Mouse (Mus musculus): ENCODE results near the gene Ggn. TPM values are rescaled to one million over a fixed set of nuclear protein-coding genes. Genes with fewer than 3 reads are reported as not detected.

The Ggn gene
- polyA plus RNA-seq, 1 experiment from 2014 or later, result 0.18 TPM

- Histone ChIP-seq H3K9ac (replicated peaks) (no peak overlapping the region), H3K9me3 (no peaks in the 10 kb centered on the region), H3K36me3 (no peaks in the 10 kb centered on the region), H3K27ac (replicated peaks) (no peak overlapping the region), H3K4me2 (replicated peaks) (no peak overlapping the region), H3K4me1 (no peaks in the 10 kb centered on the region), H3K27me3 (no peaks in the 10 kb centered on the region), H3K4me3 (no peak overlapping the region)
- 93% methylated on average over 4 of the region's 4 CpGs for WGBS
- ATAC-seq (replicated peaks), result no peak
Measured at GRCm38 (mm10) chr7:29144006-29144405, 26.0 kb upstream of the Ggn start.

DNA sequence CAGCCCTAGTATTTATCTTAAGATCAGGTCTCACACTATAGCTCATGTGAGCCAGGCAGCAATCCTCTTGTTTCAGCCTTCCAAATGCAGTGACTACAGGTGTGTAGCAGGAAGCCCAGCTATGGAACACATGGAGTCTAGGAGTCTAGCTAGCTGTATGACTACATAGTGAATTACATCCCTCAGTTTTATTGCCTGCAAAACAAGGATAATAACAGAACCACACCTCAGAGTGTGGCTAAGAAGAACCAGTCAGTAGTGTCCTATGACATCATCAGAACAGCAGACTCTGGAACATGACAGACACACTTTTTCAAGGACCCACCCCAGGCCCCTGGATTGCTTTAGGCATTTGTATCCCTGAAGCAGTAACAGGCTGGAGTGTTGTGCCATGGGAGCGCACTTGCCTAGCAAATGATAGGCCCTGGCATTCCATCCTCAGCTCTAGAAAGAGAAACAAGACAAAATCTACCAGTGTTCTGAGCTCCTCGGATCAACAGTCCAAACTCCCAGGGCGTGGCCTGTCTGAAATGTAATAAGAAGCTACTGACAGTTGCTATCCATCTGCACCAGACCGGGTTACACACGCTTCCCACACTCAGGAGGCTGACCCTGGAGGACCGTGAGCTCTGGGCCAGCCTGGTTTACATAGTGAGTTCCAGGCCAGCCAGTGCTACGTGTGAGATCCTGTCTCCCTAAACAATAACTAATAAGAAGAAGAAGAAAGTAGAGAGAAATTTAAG, 23.2 kb upstream of the Ggn start:
- Histone ChIP-seq H3K9me3 (no peaks in the 10 kb centered on the region), H3K36me3 (no peaks in the 10 kb centered on the region), H3K27ac (replicated peaks) (no peak overlapping the region), H3K27me3 (no peaks in the 10 kb centered on the region), H3K9ac (replicated peaks) (no peak overlapping the region), H3K4me3 (no peak overlapping the region), H3K4me1 (no peaks in the 10 kb centered on the region), H3K4me2 (replicated peaks) (no peak overlapping the region)
- 88% methylated on average over 7 of the region's 7 CpGs for WGBS
- no peak for ATAC-seq (replicated peaks)

GRCm38 (mm10) chr7:29148771-29149170, 21.2 kb upstream of the Ggn start:
- no peak overlapping the region for H3K4me2 ChIP-seq (replicated peaks)
- H3K4me3 ChIP-seq, result no peak overlapping the region
- H3K36me3 ChIP-seq, result no peaks in the 10 kb centered on the region
- 92% methylated on average over 15 of the region's 15 CpGs for WGBS
- no peaks in the 10 kb centered on the region for H3K9me3 ChIP-seq
- no peaks in the 10 kb centered on the region for H3K4me1 ChIP-seq
- no peaks in the 10 kb centered on the region for H3K27me3 ChIP-seq
- ATAC-seq (replicated peaks), result no peak
- no peak overlapping the region for H3K27ac ChIP-seq (replicated peaks)
- H3K9ac ChIP-seq (replicated peaks), result no peak overlapping the region

GRCm38 (mm10) chr7:29151486-29151885, 18.5 kb upstream of the Ggn start:
- Histone ChIP-seq H3K4me2 (replicated peaks) (no peak overlapping the region), H3K9ac (replicated peaks) (no peak overlapping the region), H3K27ac (replicated peaks) (no peak overlapping the region), H3K4me3 (no peak overlapping the region), H3K9me3 (no peaks in the 10 kb centered on the region), H3K27me3 (no peaks in the 10 kb centered on the region), H3K36me3 (no peaks in the 10 kb centered on the region), H3K4me1 (0 out of 2 replicates have a peak, but pooled peaks cover 5% of the 10 kb centered on the region)
- no peak for ATAC-seq (replicated peaks)
- 70% methylated on average over 10 of the region's 10 CpGs for WGBS

GRCm38 (mm10) chr7:29154018-29154720, 15.8 kb upstream of the Ggn start:
- no peak for ATAC-seq (replicated peaks)
- H3K4me2 ChIP-seq (replicated peaks), result no peak overlapping the region
- H3K9me3 ChIP-seq, result no peaks in the 10 kb centered on the region
- 0 out of 2 replicates have a peak, but pooled peaks cover 7% of the 10 kb centered on the region for H3K4me1 ChIP-seq
- H3K9ac ChIP-seq (replicated peaks), result no peak overlapping the region
- H3K27ac ChIP-seq (replicated peaks), result no peak overlapping the region
- WGBS, result 97% methylated on average over 14 of the region's 14 CpGs
- no peak overlapping the region for H3K4me3 ChIP-seq
- H3K27me3 ChIP-seq, result peaks cover 8% of the 10 kb centered on the region; the same call in 1 of the 2 replicates
- no peaks in the 10 kb centered on the region for H3K36me3 ChIP-seq

DNA sequence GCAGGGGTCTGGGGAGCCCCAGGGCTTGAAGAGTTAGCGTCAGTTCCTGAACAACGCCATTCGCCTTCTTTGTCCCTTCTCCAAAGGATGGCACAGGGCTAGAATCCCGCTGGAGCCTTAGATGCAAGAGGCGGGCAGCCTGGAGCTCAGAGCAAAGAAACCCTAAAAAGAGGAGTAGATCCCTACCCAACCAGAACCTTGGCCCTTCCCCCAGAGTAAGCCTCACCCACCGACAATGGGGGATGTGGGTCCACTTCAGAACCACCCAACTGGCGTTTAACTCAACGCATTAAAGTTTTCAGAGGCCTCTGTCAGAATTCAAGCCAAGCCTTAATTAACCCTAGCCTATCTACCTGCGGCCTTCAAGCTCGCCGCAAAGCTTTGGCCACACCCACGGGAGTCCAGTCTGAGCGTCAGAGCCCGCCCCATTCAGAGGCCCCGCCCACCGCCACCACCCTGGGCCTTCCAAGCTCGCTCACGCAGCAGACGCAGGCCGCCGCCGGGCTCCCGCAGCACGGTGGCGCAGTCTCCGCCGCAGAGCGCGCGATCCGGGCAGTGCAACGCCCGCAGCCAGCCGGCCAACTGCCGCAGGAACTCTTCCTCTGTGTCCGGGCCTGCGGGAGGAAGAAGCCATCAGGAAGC, 14.7 kb upstream of the Ggn start:
- H3K4me1 ChIP-seq, result 0 out of 2 replicates have a peak, but pooled peaks cover 7% of the 10 kb centered on the region
- peak overlapping the region; percentile 84 for H3K27ac ChIP-seq (replicated peaks)
- H3K27me3 ChIP-seq, result peaks cover 8% of the 10 kb centered on the region; the same call in 1 of the 2 replicates
- no peaks in the 10 kb centered on the region for H3K9me3 ChIP-seq
- H3K4me2 ChIP-seq (replicated peaks), result peak overlapping the region; percentile 80
- peak overlapping the region; percentile 54 for H3K4me3 ChIP-seq
- peak overlapping the region; percentile 55 for H3K9ac ChIP-seq (replicated peaks)
- 7% methylated on average over 37 of the region's 37 CpGs for WGBS
- H3K36me3 ChIP-seq, result no peaks in the 10 kb centered on the region
- ATAC-seq (replicated peaks), result peak; percentile 93

- peak within 1 kb of the TSS; percentile 54 for H3K4me3 ChIP-seq
- peaks cover 2% of the 10 kb centered on the region; the same call in 1 of the 2 replicates for H3K36me3 ChIP-seq
- peak within 1 kb of the TSS; percentile 55 for H3K9ac ChIP-seq (replicated peaks)
- peak; percentile 83 for ATAC-seq (replicated peaks)
- H3K27me3 ChIP-seq, result peaks cover 8% of the 10 kb centered on the region; the same call in 1 of the 2 replicates
- WGBS, result 3% methylated on average over 68 of the region's 68 CpGs
- peak within 1 kb of the TSS; percentile 84 for H3K27ac ChIP-seq (replicated peaks)
- no peaks in the 10 kb centered on the region for H3K9me3 ChIP-seq
- 0 out of 2 replicates have a peak, but pooled peaks cover 7% of the 10 kb centered on the region for H3K4me1 ChIP-seq
- peak within 1 kb of the TSS; percentile 80 for H3K4me2 ChIP-seq (replicated peaks)
Measured at GRCm38 (mm10) chr7:29155838-29156782, 13.9 kb upstream of the Ggn start, which contains the start of gene Fam98c. Fam98c (minus strand) TSS chr7:29156234.

GRCm38 (mm10) chr7:29158264-29158663, 11.7 kb upstream of the Ggn start:
- 0% methylated on average over 5 of the region's 5 CpGs for WGBS
- Histone ChIP-seq H3K9me3 (no peaks in the 10 kb centered on the region), H3K36me3 (peaks cover 9% of the 10 kb centered on the region), H3K9ac (replicated peaks) (no peak overlapping the region), H3K4me3 (no peak overlapping the region), H3K27ac (replicated peaks) (no peak overlapping the region), H3K4me2 (replicated peaks) (no peak overlapping the region), H3K27me3 (peaks cover 8% of the 10 kb centered on the region; the same call in 1 of the 2 replicates), H3K4me1 (0 out of 2 replicates have a peak, but pooled peaks cover 7% of the 10 kb centered on the region)
- ATAC-seq (replicated peaks), result no peak

DNA sequence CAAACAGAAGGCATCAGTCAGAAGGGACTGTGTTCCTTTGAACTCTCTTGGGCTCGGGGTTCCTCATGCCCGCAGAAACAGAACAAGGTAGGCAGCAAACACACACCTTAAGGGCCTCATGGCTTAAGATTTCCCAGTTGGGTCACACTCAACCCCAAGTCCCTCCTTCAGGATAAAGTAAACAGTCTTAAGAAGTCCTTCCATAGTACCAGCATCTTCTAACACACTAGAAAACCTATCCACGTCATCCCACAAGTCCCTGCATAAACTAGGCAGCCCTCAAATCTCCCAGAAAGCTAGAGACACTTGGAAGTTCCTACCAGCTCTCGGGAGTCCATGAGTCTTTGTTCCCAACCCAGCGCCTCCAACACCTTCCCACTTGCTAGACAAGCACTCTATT, 7.7 kb upstream of the Ggn start:
- no peak overlapping the region for H3K4me3 ChIP-seq
- H3K4me1 ChIP-seq, result no peaks in the 10 kb centered on the region
- H3K9me3 ChIP-seq, result no peaks in the 10 kb centered on the region
- no peak overlapping the region for H3K9ac ChIP-seq (replicated peaks)
- no peak overlapping the region for H3K27ac ChIP-seq (replicated peaks)
- WGBS, result 85% methylated on average over 5 of the region's 5 CpGs
- H3K4me2 ChIP-seq (replicated peaks), result no peak overlapping the region
- no peak for ATAC-seq (replicated peaks)
- H3K36me3 ChIP-seq, result peaks cover 9% of the 10 kb centered on the region
- peaks cover 8% of the 10 kb centered on the region; the same call in 1 of the 2 replicates for H3K27me3 ChIP-seq

DNA sequence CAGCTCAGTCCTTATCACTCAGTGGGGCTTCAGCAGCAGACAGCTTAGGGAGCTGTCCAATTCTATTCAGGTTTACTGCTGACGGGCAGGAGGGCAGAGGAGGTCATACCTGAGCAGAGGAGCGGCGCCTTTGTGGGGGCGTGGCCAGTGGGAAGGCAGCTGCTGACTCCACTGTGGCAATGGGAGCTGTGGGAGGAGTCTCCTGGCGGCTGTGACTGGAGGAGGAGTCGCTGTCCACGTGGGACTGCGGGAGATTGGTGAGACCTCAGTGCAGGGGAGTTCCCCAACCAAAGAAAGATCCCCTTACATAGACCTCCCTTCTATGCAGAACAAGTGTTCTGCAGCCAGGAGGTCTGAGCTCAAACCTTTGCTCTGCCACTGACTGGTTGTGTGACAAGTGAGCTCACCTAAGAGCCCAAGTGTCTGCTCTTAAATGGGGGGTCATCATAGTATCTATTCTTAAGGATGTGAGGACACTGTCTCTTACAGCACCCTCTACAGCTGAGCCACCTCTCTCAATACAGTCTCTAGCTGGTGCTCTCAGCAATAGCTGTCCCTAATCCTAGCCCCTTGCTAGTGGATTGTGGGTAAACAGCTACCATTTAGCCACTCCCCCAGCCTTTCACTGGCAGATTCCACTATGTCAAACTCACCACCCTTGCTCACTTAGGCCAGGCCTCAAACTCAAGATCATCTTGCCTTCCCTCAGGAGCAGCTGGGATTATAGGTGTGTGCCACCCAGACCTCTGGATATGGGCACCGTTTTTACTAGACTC, 7.1 kb upstream of the Ggn start:
- ATAC-seq (replicated peaks), result no peak
- WGBS, result 29% methylated on average over 9 of the region's 9 CpGs
- Histone ChIP-seq H3K4me1 (peaks cover 5% of the 10 kb centered on the region), H3K27ac (replicated peaks) (no peak overlapping the region), H3K9me3 (no peaks in the 10 kb centered on the region), H3K9ac (replicated peaks) (no peak overlapping the region), H3K4me3 (no peak overlapping the region), H3K4me2 (replicated peaks) (no peak overlapping the region), H3K36me3 (peaks cover 9% of the 10 kb centered on the region), H3K27me3 (peaks cover 6% of the 10 kb centered on the region; the same call in 1 of the 2 replicates)
